Comparison of ENCODE assay signal across 12 mouse cellular contexts in genomic region chr8:95387936-95388335, GRCm38 (mm10).
"Had no signal": no experiment of that assay in that cellular context is flagged by ENCODE, and none has a peak within 500 bp of the region (broad histone marks: within the 10 kb centered on the region; RNA-seq: fewer than 3 reads in every experiment).

No protein-coding gene starts in this region.

- DNase-seq: left cerebral cortex, postnatal 4 days; liver; liver, embryonic 13.5 days; liver, postnatal 0 days; lung, adult 18-20 months; lung, adult 2 months; lung, embryonic 14.5 days; lung, postnatal 10 days; lung, postnatal 14 days; lung, postnatal 36 days; lung, postnatal 4 days; midbrain, embryonic 14.5 days had no signal
